Comparison of ENCODE assay signal across 32 mouse cellular contexts in the genomic region with DNA sequence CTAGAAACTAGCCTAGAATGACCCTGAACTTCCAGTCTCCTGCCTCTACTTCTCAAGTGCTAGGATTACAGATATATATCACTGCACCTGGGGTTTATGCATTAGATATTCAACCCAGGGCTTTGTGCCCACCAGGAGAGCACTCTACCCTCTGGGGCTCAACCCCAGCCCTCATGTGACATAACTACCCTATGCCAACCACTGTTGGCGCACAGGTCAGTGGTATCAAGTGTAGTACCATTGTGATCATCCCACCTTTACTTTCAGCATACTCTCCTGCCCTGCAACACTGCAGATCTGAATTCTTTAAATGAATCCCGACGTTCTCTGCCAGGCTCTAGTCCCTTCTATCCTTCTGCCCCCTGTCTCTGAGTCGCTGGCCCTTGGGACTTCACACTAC. TPM values are rescaled to one million over a fixed set of nuclear protein-coding genes. Genes with fewer than 3 reads are reported as not detected.
A peak's percentile ranks its signal among the peaks of the same experiment; 100 is the strongest.
DNase-seq lines count a peak whose midpoint lies in the region; ATAC-seq lines count a peak whose summit lies in the region.
"Had no signal": no experiment of that assay in that cellular context is flagged by ENCODE, and none has a peak within 500 bp of the region (broad histone marks: within the 10 kb centered on the region; RNA-seq: fewer than 3 reads in every experiment).

No protein-coding gene starts in this region.

- H3K27ac ChIP-seq in heart, embryonic 10.5 days = no peak overlapping the region
- H3K27ac ChIP-seq in midbrain, embryonic 16.5 days (ENCODE audit: low read length) = peak overlapping the region; percentile 48; the same call in 1 of the 2 replicates
- H3K27ac ChIP-seq in midbrain, embryonic 11.5 days (ENCODE audit: low read depth, low read length) = no peak overlapping the region
- H3K27ac ChIP-seq in neural tube, embryonic 14.5 days (ENCODE audit: low read depth, low read length) = peak overlapping the region; percentile 44; the same call in 1 of the 2 replicates
- H3K27ac ChIP-seq: gastrocnemius, adult 2 months; heart, adult 2 months; heart, embryonic 15.5 days; intestine, embryonic 15.5 days had no signal

- peaks cover 15% of the 10 kb centered on the region for H3K4me1 ChIP-seq in heart, embryonic 10.5 days
- H3K4me1 ChIP-seq in midbrain, embryonic 16.5 days (ENCODE audit: control insufficient read depth, insufficient read depth, low read length) = peaks cover 17% of the 10 kb centered on the region
- peaks cover 16% of the 10 kb centered on the region for H3K4me1 ChIP-seq in midbrain, embryonic 11.5 days (ENCODE audit: control insufficient read depth, insufficient read depth, low read length)
- H3K4me1 ChIP-seq in neural tube, embryonic 14.5 days (ENCODE audit: control insufficient read depth, insufficient read depth, low read length) = peaks cover 3% of the 10 kb centered on the region; the same call in 1 of the 2 replicates

- no peaks in the 10 kb centered on the region for H3K9me3 ChIP-seq in heart, embryonic 10.5 days
- H3K9me3 ChIP-seq in midbrain, embryonic 16.5 days (replicated peaks; ENCODE audit: control insufficient read depth, low read length, poor library complexity, severe bottlenecking) = no peaks in the 10 kb centered on the region
- no peaks in the 10 kb centered on the region for H3K9me3 ChIP-seq in midbrain, embryonic 11.5 days (ENCODE audit: control insufficient read depth, low read length)
- no peaks in the 10 kb centered on the region; the same call in 1 of the 2 replicates for H3K9me3 ChIP-seq in neural tube, embryonic 14.5 days (ENCODE audit: control insufficient read depth, low read length)
- H3K9me3 ChIP-seq: forebrain, embryonic 10.5 days; G1E; heart, embryonic 15.5 days; intestine, embryonic 15.5 days had no signal

- H3K4me2 ChIP-seq in midbrain, embryonic 16.5 days (ENCODE audit: low read length) = no peak overlapping the region
- H3K4me2 ChIP-seq in midbrain, embryonic 11.5 days = no peak overlapping the region
- H3K4me2 ChIP-seq in neural tube, embryonic 14.5 days (ENCODE audit: low read depth, low read length) = no peak overlapping the region
- H3K4me2 ChIP-seq: heart, embryonic 11.5 days; heart, embryonic 15.5 days; hindbrain, embryonic 14.5 days; intestine, embryonic 15.5 days had no signal

- no peak overlapping the region for H3K4me3 ChIP-seq in heart, embryonic 10.5 days
- no peak overlapping the region for H3K4me3 ChIP-seq in midbrain, embryonic 16.5 days (ENCODE audit: low read depth, low read length)
- no peak overlapping the region for H3K4me3 ChIP-seq in midbrain, embryonic 11.5 days (ENCODE audit: low read depth, low read length)
- no peak overlapping the region for H3K4me3 ChIP-seq in neural tube, embryonic 14.5 days (ENCODE audit: low read depth, low read length)
- H3K4me3 ChIP-seq: forebrain, embryonic 10.5 days; gastrocnemius, adult 2 months; heart, adult 2 months; heart, embryonic 15.5 days; intestine, embryonic 15.5 days had no signal

- 89% methylated on average over 4 of the region's 4 CpGs for WGBS in heart, embryonic 10.5 days
- 88% methylated on average over 4 of the region's 4 CpGs for WGBS in midbrain, embryonic 16.5 days
- 93% methylated on average over 4 of the region's 4 CpGs for WGBS in midbrain, embryonic 11.5 days
- WGBS in neural tube, embryonic 14.5 days = 98% methylated on average over 4 of the region's 4 CpGs

- DNase-seq in heart, embryonic 10.5 days (ENCODE audit: low spot score) = peak; percentile 51
- DNase-seq in heart, postnatal 36 days = no peak
- no peak for DNase-seq in midbrain, embryonic 11.5 days (ENCODE audit: low spot score, missing footprints)
- DNase-seq in gastrocnemius, postnatal 4 days (ENCODE audit: low spot score in 2 of 2) = no peak
- DNase-seq: adrenal gland, postnatal 10 days; adrenal gland, postnatal 36 days; B cell, adult 2 months; cerebellum, adult 18-20 months; cerebellum, adult 9-10 months; cerebellum, postnatal 14 days; forebrain, postnatal 0 days; gastrocnemius, adult 2 months; gastrocnemius, postnatal 14 days; heart, adult 2 months; heart, postnatal 10 days; heart, postnatal 4 days had no signal

- H3K27me3 ChIP-seq in heart, embryonic 10.5 days (ENCODE audit: insufficient read depth, poor library complexity, severe bottlenecking) = no peaks in the 10 kb centered on the region
- no peaks in the 10 kb centered on the region for H3K27me3 ChIP-seq in midbrain, embryonic 16.5 days (ENCODE audit: control insufficient read depth, insufficient read depth, low read depth, low read length)
- no peaks in the 10 kb centered on the region for H3K27me3 ChIP-seq in midbrain, embryonic 11.5 days (ENCODE audit: control insufficient read depth, insufficient read depth, low read length)
- no peaks in the 10 kb centered on the region for H3K27me3 ChIP-seq in neural tube, embryonic 14.5 days (ENCODE audit: control insufficient read depth, insufficient read depth, low read length)
- H3K27me3 ChIP-seq: CH12.LX; heart, embryonic 15.5 days; intestine, embryonic 15.5 days; Patski had no signal

- no peak for ATAC-seq in midbrain, embryonic 16.5 days
- no peak for ATAC-seq in midbrain, embryonic 11.5 days (ENCODE audit: low FRiP score)
- no peak for ATAC-seq in neural tube, embryonic 14.5 days (ENCODE audit: low read depth)
- ATAC-seq: intestine, embryonic 15.5 days; Patski had no signal

- no peaks in the 10 kb centered on the region for H3K36me3 ChIP-seq in heart, embryonic 10.5 days
- H3K36me3 ChIP-seq in midbrain, embryonic 16.5 days (ENCODE audit: control insufficient read depth, insufficient read depth, low read length) = no peaks in the 10 kb centered on the region
- no peaks in the 10 kb centered on the region for H3K36me3 ChIP-seq in midbrain, embryonic 11.5 days (ENCODE audit: control insufficient read depth, insufficient read depth, low read length)
- no peaks in the 10 kb centered on the region for H3K36me3 ChIP-seq in neural tube, embryonic 14.5 days (ENCODE audit: control insufficient read depth, insufficient read depth, low read length)
- H3K36me3 ChIP-seq: forebrain, embryonic 10.5 days; G1E; heart, embryonic 15.5 days; intestine, embryonic 15.5 days had no signal

- intact Hi-C loops in heart, postnatal 36 days (cut with DNase I) = loop anchor here (5.0 kb wide), 1 partner anchor 173 kb away; no protein-coding TSS in a partner anchor

- no peak overlapping the region for H3K9ac ChIP-seq in midbrain, embryonic 16.5 days (ENCODE audit: low read depth, low read length)
- no peak overlapping the region for H3K9ac ChIP-seq in midbrain, embryonic 11.5 days (ENCODE audit: low read length)
- no peak overlapping the region for H3K9ac ChIP-seq in neural tube, embryonic 14.5 days (replicated peaks; ENCODE audit: low read depth, low read length)
- H3K9ac ChIP-seq: forebrain, postnatal 0 days; heart, embryonic 15.5 days; hindbrain, embryonic 14.5 days; intestine, embryonic 15.5 days had no signal

RNA-seq across cellular contexts. Expression of a gene that starts 11.0 kb away (rescaled TPM):
- polyA plus RNA-seq in heart, embryonic 10.5 days (2016; fragmentation: Nextera tagmentation; extraction: Ambion mirVana) = not detected in 2 replicates
- not detected for total RNA-seq in heart, postnatal 36 days (2021)
- polyA plus RNA-seq in midbrain, embryonic 16.5 days (2015; fragmentation: Nextera tagmentation; extraction: Ambion mirVana) = not detected in 2 replicates
- not detected in 2 replicates for polyA plus RNA-seq in midbrain, embryonic 11.5 days (2014; fragmentation: Nextera tagmentation; extraction: Ambion mirVana)
- not detected in 2 replicates for polyA plus RNA-seq in neural tube, embryonic 14.5 days (2014; fragmentation: Nextera tagmentation; extraction: Ambion mirVana)
- not detected for total RNA-seq in gastrocnemius, postnatal 4 days (2021)
- total RNA-seq: adrenal gland, adult 18-20 months; adrenal gland, postnatal 10 days; adrenal gland, postnatal 36 days; forebrain, postnatal 0 days; gastrocnemius, adult 2 months; gastrocnemius, postnatal 14 days; heart, adult 2 months; heart, postnatal 10 days; heart, postnatal 4 days had no signal
- polyA plus RNA-seq: embryonic facial prominence, embryonic 11.5 days; embryonic facial prominence, embryonic 14.5 days; forebrain, embryonic 10.5 days; forebrain, embryonic 14.5 days; forebrain, postnatal 0 days; G1E; gonadal fat pad, adult 2 months; heart, adult 2 months; heart, embryonic 11.5 days; heart, embryonic 15.5 days; hindbrain, embryonic 11.5 days; hindbrain, embryonic 14.5 days; intestine, embryonic 15.5 days had no signal

Comparison
In these comparisons a context has a peak if more than half of its experiments do, and no peak if none do; other contexts are left out.
1. H3K27ac ChIP-seq: peak in midbrain, embryonic 16.5 days (single experiment) and neural tube, embryonic 14.5 days (single experiment); none in heart, embryonic 10.5 days (single experiment) and midbrain, embryonic 11.5 days (single experiment).